Mouse (Mus musculus) effector memory CD4-positive, alpha-beta T cell, adult 5 months (primary cell): Measurements from ENCODE around the gene Ctsm. TPM values are rescaled to one million over a fixed set of nuclear protein-coding genes. Genes with fewer than 3 reads are reported as not detected.

Experiments
- polyA plus RNA-seq: library from polyadenylated mRNA; unstranded; fragments of 100-300 nt; shearing (Covaris generic); gene quantifications from one replicate; pipeline ENCODE4 v1.2.1, GENCODE M21; 2017

Gene Ctsm
- polyA plus RNA-seq, result not detected

DNA sequence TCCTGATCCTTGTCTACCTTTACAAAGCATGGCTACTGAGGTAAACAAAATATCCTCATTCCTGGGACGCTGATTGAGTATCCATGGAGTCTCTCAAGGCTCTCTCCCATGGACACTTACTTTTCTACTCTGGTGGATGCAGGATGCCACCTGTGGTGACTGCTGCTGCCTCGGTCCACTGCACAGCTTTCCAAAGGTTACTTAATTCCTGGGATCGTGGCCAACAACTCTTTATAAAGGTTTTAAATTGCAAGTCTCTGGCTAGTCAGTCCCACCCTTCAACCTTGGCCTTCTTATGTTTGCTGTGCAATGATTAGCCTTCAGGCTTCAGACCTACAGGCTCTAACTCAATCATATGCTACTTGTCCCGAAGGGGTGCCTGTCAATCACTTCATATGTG is at the start of gene Ctsm:
Gene Ctsm (minus strand): TSS at position 209 of the 400 bp plus-strand sequence.

GRCm38 (mm10) chr13:61570027-61570426 is 28.4 kb upstream of the Ctsm start, which contains the start of gene Cts3:
TSS of gene Cts3 (minus strand) at chr13:61570127.

GRCm38 (mm10) chr13:61568074-61568473 is 26.4 kb upstream of the Ctsm start, which contains the start of gene Gm49352:
TSS of gene Gm49352 (minus strand) at chr13:61568174.

Other genes starting within 250 kb of the Ctsm start
- gene Cts7, start 183.6 kb downstream of the Ctsm start, polyA plus RNA-seq, result not detected
- gene Gm49352, start 26.3 kb upstream of the Ctsm start, polyA plus RNA-seq, result not detected
- not detected for gene Cts3, start 28.3 kb upstream of the Ctsm start, polyA plus RNA-seq